Mouse (Mus musculus): ENCODE results near the gene Edem3. TPM values are rescaled to one million over a fixed set of nuclear protein-coding genes. Genes with fewer than 3 reads are reported as not detected.
"Not testable (repeated sequence)": the region's sequence is repeated elsewhere in the genome, so short reads cannot be mapped to it uniquely, and the experiment has no call there.

Edem3 gene
- total RNA-seq (2021), result 10 to 100 TPM; 21.8 to 24.2 TPM

DNA sequence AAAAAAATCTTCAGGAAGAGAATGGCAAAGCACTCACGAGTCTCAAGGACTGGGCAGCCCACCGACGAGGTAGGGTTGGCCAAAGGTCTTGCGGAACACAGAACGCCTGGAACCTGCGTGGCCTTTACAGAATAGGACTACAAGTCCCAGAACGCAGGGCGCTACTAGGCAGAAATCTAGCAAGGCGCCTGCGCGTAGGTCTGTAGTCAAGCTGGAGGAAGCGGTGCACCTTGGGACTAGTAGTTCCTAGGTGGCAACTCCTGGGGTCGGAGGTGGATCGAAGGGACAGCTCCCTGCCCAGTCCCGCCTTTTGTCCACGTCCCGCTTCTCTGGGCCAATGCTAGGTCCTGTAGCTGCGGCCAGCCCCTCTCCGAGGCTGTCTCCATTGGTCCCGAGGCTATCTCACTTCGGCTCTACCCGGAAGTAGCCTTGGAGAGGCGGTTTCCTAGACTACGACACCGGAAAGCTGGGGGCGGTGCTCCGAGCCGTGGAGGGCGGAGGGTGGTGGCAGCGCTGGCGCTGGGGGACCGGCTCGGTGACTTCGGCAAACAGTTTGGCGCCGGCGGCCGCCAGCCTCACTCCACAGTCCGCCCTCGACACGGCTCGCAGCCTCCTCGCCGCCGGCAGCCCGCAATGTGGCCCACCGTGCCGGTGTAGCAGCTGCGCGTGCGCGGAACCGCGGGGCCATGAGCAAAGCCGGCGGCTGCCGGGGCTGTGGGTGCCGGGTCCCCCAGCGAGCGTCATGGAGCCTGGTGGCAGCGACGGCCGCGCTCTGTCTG lies at the start of gene Edem3:
Gene Edem3 (plus strand): TSS at position 491 of the 779 bp plus-strand sequence.
- DNase-seq, result peak; percentile 97

DNA sequence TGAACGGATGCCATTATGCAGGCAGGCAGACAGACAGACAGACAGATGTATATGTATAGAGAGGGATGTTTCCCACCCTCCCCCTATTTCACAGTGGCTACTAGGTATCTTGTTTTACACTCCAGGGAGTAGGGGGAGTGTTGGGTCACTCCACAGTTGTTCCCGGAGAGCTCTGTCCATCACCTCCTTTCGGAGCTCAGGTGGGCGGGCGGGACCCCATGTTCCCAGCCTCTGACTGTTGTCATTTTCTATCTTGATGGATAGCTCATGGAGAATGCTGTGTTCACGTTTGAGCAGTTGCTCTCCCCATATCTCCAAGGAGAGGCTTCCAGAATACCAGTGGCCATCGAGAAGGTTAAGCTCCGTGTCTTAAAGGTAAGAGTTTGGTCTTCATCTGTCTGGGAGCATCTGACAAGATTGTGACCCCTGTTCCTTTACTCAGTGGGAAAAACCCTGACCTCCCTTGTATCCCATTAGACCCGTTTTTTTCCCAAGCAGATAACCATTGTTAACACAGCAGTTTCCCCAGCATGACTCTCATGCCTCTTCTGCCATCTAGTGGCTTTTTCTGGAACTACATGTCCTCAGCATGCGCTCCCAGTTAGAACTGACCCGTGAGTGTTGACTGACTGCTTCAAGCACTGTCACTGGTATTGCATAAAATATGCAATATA lies 49.3 kb upstream of the Edem3 start:
- peak; percentile 91 for DNase-seq

- no peak for DNase-seq
Observed at GRCm38 (mm10) chr1:151706397-151706752, 48.8 kb upstream of the Edem3 start.

DNA sequence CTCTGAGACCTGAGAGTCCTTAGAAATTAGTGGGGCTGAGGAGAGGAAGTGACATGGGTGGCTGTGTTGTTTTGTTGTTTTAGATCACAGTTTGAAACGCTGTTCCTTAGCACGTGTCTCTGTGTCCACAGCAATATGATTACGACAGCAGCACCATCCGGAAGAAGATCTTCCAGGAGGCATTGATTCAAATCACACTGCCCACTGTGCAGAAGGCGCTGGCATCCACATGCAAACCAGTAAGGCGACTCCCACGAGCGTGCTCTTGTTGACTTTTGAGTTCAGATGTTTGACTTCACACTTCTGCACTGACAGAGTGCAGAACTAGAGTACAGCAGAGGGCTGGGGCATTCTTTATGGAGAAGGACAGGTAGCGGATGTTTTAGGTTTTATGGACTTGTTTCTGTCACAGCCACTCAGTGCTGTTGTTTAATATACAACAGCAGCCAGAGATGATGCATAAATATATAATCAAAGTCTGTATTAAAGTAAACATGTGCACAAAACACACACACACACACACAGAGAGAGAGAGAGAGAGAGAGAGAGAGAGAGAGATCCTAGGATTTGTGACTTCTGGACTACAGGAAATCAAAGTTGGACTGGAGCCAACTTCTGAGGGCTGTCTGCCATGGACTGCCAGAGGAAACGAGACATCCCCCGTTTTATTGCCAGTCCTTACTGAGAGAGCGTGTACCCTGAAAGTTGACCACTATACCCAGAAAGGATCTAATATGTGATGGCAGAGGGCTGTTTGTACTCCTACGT lies 46.0 kb upstream of the Edem3 start:
- peak; percentile 67 for DNase-seq

DNA sequence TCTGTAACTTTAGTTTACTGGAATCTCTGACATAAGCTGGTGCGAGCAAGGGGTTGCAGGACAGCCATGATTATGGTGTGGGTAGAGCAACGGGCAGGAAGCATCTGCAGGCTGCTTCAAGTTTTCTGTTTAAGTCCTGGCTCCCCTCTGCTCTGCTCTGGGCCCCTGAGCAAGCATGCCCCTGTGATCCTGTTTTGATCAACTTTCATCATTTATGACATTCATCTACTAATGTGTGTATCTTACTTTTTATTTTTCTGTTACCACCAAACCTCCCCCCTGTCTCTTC lies 45.5 kb upstream of the Edem3 start:
- no peak for DNase-seq

- DNase-seq, result peak; percentile 22
Observed at GRCm38 (mm10) chr1:151710424-151711055, 44.6 kb upstream of the Edem3 start.

DNA sequence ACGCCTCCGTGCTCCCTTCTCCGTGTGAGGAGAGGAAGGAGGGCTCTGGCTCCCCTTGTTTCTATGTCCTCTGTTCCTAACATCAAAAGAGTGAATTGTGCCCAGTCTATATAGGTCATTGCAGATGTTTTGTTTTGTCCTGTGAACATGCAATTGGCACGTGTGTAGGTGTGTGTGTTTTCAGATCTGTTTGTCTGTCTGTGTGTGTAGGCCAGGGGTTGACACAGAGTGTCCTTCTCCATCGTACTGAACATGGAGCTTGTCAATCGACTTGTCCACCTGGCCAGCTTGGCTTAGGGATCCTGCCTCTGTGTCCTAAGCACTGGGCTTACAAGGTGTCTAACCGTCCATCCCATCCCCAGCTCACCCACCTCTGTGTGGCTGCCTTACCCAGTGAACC lies 44.1 kb upstream of the Edem3 start:
- no peak for DNase-seq

DNA sequence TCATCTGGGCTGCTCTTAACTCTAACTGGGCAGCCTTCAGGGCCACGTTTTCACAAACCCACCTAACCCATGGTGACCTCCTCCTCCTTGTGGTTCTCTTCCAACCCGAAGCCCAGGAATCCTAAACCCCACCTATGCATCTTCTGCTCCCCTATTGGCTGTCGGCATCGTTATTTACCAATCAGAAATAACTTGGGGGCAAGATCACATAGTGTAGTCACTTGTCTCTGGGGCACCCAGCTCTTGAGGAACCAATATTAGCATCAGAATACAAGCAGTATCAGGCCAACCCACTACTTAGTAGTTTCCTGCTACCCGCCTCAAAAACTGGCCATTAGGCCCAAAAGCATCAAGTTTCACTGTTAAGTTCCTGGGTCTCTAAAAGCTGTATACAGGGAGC lies 42.5 kb upstream of the Edem3 start:
- DNase-seq, result no peak

GRCm38 (mm10) chr1:151713622-151714021 lies 41.5 kb upstream of the Edem3 start:
- no peak for DNase-seq

GRCm38 (mm10) chr1:151716024-151716710 lies 39.0 kb upstream of the Edem3 start:
- no peak for DNase-seq

DNA sequence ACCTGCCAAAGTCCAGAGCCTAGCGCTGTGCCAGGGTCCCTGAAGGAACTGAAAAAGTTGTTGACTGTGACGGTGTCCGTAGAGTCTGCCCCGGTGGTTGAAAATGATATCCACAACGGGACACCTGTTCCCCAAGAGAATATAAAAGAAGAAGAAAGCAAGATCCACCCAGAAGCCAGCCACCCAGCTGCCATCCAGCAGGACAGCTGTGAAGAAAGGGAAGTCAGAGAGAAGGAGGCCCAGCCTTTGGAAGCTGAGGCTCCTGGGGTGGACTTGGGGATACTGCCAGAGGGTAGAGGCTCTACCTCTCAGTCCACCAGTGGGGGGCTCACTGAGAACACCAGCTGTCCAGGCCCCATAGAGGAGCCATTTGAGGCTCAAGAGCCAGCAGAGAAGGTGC lies 37.5 kb upstream of the Edem3 start:
- DNase-seq, result no peak

- no peak for DNase-seq
Observed at GRCm38 (mm10) chr1:151718575-151718974, 36.6 kb upstream of the Edem3 start.

DNA sequence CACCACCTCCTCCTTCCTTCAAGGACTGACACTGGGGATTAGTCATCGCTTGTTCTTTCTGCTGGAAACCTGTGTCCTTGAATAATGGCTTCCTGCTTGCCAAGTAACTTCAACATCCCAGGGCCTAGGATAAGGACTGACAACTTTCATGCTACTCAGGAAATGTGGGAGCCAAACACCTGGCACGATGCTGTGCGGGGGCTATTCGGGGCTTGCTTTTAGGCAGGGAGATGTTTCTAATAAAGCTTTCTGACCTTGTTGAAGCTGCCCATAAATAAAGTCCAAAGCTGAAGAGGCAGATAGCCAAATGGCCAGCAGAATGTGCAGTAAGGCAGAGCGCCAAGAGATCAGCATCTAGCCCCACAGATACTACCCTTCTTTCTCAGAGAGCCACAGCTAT lies 35.3 kb upstream of the Edem3 start:
- no peak for DNase-seq

DNA sequence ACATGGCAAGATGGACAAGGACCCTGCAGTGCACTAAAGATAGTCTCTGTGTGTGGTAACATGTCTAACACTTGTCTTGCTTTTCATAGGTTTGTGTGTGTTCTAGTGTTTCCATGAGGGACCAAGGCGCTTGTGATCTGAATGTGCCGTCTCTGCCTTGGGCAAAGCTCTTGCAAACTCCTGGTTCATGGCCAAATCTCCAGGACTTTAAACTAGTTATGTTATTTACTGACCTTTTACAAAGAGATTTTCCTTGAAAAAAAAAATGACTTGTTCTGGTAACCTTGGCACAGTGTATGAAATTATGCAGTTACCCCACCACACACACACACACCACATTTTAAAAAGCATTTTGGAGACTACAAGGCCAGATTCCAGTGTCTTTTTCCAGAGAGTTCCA lies 34.6 kb upstream of the Edem3 start:
- DNase-seq, result no peak

GRCm38 (mm10) chr1:151721357-151721983 lies 33.7 kb upstream of the Edem3 start:
- DNase-seq, result no peak

- DNase-seq, result no peak
Observed at GRCm38 (mm10) chr1:151723771-151724170, 31.4 kb upstream of the Edem3 start.

GRCm38 (mm10) chr1:151725590-151725989 lies 29.6 kb upstream of the Edem3 start:
- no peak for DNase-seq

DNA sequence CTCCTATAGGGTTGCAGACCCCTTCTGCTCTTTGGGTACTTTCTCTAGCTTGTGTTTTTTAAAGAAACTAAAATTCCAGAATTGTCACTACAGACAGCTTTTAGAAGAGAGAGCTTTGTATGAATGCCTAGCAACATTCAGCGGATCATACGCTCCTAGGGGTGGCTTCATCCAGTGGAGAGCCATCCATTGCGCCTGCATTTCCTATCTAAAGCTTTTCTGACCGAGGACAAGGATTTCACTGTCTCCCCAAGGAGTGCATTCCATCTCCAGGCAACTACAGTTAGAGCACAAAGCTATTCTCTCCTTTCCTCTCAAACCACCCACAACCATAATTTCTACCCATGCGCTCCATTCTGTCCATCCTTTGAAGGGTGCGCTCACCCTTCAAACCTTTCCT lies 28.8 kb upstream of the Edem3 start:
- DNase-seq, result no peak

DNA sequence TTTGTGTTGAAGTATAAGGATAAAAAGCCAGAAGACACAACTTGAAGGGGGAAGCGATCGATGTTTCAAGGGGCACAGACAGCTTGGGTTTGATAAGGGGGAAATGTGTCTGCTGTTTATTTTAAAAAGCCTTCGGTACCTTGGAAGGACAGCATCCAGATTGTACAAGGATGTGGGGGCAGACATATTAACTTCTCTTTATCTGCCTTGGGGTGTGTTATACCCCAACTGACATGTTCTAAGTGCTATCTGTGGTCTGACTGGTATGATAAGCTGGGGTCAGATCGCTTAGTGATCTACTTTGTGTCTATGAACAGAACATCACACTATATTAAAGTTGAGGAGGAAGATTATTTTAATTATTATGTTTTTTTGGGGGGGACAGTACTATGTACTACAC lies 27.0 kb upstream of the Edem3 start:
- DNase-seq, result no peak

DNA sequence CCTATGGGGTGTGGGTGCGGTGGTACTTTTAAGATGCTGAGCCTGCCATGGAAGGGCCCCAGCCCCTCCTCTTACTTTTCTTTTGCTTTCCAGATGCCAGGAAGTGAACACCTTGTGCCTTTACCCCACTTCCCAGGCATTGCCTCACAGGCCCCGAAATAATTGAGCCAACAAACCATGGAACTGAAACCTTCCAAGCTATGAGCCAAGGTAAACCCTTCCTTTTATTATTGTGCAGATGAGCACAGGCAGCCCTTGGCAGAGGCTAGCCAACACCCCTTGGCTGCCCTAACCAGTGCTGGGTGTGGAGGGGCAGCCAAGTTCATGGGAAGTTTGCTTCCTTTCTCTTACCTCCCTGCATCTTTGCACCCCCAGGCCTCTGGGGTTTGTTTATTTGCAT lies 18.0 kb upstream of the Edem3 start:
- no peak for DNase-seq

DNA sequence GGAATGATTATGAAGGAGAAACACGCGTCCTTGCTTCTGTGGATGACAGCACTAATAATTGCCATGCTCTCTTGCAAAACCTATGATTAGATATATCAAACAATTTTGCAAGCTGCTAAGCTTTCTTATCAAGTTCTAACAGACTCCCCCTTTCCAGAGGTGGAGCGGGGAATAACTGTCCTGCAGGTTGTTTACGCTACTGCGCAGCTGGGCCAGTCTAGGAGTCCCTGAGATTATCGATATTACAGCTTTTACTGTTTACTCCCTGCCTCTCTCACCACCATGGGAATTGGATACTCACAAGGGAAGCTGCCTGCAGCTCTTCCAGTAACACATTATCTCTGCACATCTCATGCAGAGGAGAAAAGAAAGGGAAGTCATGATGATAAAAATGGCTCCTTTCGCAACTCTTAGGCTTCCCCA lies 14.0 kb upstream of the Edem3 start:
- no peak for DNase-seq

DNA sequence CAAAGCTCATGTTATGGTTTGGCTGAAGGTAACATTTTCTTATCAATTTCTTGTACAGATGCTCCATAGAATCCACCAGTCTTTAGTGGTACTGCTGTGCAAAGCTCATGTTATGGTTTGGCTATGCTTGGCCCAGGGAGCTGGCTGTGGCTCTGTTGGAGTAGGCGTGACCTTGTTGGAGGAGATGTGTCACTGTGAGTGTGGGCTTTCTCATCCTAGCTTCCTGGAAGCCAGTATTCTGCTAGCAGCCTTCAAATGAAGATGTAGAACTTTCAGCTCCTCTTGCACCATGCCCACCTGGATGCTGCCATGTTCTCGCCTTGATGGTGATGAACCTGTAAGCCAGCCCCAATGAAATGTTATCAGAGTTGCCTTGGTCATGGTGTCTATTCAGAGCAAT lies 5.3 kb upstream of the Edem3 start:
- not testable (repeated sequence) for DNase-seq
